Mouse (Mus musculus) spleen, postnatal 10 days (tissue): ENCODE measurements around the gene St6galnac6.

Experiments
- DNase-seq, 2 experiments: peaks; one replicate each; pipeline ENCODE4 v3.0.0; 2021 to 2022; ENCODE audit warnings: low spot score in 2 of 2

The St6galnac6 gene

DNA sequence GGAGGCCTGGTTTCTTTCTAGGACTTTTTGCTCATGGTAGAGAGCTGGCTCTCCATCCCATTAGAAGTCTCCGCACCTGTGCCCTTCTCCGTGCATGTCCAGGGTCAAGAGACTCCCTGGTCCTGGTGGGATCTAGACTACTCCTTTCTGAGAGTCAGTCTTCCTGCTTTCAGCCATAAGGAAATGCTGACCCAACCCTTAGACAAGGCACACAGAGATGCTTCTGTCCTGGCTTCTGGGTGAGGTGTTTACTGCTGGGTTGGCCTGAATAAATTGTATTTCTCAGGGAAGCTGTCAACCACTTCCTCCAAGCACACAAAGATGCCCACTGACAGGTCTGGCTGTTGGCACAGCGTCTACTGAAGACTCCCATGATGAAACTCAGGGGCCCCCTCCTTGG lies at the start of gene St6galnac6:
Gene St6galnac6, plus strand, starts transcription at position 301 of the 400 bp plus-strand sequence.
- DNase-seq = no peak

DNA sequence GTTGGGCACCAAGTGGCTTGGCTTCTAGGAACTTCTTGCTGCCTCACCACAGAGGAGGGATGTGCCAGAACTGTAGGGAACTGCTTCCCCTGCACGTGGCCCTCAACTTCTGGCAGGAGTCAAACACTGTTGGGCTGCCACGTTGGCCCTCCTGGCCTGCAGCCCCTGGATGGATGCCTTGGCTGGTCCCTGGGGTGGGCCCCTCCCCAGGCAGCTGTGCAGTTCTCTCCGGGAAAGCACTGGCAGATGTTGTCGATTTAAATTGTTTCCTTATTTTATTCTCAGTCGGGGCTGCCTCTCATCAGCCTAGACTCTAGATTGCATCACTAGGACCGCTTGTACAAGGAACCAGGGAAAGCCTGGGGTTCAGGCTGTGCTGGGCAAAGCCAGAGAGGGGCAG lies 49.7 kb upstream of the St6galnac6 start:
- DNase-seq = no peak

DNA sequence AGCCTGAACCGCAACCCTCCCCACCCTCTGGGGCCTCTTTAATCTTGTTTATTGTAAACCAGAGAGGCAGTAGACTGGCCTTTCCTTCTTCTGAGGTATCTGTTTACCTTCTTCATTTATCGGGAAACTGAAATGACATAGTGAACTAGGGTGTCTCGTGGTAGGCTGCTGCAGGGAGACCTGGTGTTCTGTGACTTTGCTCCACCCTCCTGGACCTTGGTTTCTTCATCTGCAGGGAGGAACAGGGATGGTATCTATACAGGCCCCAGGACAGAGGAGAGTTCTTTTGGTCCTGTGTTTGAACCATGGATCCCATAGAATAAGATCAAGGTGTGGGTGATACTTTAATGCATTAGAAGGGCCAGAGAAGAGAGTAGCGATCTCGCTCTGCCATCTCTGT lies 48.3 kb upstream of the St6galnac6 start:
- no peak for DNase-seq

DNA sequence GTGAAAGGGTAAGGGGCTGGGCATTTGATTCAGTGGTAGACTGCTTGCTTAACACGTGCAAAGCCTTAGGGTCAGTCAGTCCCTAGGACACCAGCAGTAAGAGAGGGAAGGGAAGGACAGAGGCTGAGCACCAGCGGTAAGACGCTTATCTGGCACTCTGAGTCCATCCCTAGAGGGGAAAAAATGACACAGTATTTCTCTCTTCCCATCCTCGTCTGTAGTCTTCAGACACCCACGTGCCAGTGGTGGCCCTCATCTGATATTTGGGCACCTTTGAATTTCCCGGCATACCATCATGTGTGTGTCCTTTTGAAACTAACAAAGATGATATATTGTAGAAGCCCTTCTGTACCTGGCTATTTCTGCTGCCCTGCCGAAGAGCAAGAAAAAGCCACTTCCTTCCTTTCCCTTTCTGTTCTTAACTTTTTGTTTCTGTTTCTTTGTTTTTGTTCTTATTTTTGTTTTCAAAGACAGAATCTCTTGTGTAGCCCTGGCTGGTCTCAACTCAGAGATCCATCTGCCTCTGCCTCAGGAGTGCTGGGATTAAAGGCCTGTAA lies 45.8 kb upstream of the St6galnac6 start:
- no peak for DNase-seq

DNA sequence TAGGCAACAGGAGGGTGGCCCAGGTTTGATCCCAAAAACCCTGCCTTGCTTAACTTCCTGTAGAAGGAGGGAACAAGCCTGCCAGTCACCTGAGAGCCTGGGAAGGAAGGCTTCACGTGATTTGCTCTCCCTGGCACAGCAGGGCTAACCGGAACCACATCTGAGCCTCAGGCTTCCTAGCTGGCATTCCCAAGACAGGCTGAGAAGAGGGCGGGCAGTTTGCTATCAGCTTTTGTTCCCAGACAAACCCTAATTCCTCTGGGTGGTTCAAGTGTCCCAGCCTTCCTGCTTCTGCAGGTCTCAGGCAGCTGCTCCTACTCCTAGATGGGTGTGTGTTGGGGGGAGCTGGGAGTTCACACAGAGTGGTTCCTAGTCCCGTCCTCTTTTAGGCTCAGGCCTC lies 44.0 kb upstream of the St6galnac6 start:
- no peak for DNase-seq

DNA sequence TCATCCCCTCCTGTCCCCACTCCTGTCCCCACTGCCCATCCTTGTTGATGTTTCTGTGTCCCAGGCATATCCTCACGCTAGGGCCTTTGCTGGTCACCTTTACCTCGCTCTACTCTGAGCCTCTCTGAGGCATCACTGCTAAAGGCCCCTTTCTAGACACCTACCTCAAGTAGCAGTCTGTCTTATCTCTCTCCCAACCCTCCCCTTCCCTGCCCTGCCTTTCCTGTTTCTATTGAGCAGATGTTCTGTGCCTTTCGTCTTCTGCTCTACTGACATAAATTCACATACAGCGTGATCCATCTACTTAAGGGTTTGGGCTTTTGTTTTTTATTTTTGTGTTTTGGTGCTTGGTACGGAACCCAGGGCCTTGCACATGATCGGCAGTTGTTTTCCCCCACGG lies 43.5 kb upstream of the St6galnac6 start:
- DNase-seq = no peak

DNA sequence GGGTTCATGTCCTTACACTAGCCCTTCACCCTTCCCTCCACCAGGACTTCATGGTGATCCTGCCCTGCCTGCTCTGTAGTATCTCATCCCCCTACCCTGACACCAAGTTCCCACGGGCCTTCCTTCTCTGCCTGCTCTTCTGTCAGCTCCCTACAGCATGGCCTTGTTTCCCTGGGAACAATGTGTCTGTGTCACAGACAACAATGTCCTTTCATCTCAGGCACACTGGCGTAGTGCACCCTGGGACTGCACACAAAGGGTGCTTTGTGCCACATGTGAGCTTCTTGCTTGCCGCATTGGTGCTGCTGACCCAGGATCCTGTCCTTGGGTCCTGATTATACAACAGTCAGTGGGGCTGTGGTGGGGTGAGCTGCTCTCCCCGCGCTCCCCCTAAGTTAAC lies 39.9 kb upstream of the St6galnac6 start:
- DNase-seq = no peak

DNA sequence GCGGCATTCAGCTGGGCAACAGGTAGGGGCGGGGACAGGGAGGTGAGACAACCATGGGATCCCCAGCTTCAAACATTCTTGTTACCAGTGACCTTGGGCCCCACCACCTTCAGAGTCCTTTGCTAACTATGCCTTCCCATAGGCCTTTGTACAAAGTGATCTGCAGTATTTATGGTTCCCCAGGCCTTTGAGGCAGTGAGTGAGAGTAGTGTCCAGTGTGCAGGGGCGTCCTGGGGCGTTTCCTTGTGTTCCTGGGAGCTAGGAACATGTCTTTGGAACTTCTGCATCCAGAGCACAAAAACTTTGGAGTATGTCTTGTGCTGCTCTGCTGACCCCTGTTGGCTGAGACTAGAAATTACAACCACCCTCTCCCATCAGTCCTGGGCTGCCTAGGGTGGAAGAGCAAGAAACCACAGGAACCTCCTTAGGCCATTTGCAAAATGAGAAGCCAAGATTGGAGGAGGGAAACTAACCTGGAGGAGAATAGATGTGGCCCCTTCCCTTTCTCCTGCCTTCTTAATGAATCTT lies 32.9 kb upstream of the St6galnac6 start:
- DNase-seq = peak; percentile 45 to 71

DNA sequence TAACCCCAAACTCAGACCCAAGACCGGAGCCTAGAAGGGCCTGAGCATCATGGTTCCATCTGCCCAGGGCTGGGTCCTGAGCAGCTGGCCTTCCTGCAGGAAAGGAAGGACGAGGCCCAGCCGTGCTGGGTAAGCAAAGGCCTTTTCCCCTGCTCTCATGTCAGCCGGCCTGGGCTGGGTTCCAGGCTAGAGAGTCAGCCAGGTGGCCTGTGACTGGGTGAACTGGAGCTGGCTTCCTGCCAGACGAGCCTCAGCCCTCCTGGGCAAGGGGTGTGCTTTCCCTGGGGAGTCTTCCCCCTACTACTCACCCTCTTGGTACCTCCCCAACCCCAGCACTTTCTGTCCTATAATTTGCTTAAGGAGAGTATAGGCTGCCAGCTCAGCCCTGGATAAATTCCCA lies 31.4 kb upstream of the St6galnac6 start:
- DNase-seq = no peak

DNA sequence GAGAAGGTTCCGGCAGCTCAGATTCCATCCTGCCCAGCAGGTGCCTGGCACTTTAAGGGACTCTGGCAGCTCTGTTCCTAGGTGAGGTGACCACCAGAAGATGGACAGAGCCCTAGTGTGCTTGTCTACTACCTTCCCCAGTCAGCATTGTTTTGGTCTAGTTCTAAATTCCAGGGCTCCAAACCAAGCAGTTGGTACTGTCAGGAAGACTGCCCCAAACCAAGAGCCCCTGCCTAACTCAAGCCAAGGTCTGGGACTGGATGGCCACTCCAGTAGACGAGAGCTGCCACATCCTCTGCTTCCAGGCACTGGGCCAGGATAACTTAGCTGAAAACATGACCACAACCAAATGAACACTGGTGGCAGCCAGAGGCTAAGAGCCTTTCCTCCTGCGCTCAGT lies 30.6 kb upstream of the St6galnac6 start:
- DNase-seq = no peak

DNA sequence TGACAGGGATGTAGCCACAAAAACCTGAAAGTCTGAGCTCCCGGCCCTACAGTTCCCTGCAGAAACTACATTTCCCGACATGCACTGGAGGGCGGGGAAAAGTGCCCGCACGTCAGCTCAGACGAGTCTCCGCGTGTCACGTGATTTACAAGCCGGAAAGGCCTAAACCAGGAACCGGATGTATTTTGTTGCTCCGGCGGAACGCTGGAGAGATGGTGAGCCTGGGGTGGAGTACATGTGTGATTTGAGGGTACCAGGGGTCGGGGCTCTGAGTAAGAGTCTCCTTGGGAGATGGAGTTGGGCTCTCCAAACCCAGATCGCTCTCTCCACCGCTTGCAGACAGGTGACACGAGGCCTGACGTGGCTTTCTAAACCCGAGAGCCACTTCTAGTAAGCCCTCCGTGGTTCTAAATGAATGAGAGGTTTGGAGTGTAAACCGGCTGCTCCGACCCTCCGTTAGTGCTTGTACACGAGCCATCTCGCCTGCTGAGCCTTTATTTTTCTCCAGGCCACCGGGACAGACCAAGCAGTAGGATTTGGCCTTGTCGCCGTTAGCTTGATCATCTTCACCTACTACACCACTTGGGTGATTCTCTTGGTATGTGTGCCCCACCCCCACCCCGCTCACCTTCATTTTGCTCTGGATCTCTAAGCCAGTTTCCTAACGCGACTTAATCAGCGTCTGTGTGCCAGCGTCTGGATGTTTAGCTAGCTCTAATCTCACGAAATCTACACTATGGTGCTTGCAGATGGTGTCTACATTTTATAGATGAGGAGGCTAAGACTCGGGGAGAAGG lies 28.6 kb upstream of the St6galnac6 start, which contains the start of gene Dpm2:
Gene Dpm2, plus strand, starts transcription at position 161 of the 797 bp plus-strand sequence.
- DNase-seq = peak; percentile 78 to 93

DNA sequence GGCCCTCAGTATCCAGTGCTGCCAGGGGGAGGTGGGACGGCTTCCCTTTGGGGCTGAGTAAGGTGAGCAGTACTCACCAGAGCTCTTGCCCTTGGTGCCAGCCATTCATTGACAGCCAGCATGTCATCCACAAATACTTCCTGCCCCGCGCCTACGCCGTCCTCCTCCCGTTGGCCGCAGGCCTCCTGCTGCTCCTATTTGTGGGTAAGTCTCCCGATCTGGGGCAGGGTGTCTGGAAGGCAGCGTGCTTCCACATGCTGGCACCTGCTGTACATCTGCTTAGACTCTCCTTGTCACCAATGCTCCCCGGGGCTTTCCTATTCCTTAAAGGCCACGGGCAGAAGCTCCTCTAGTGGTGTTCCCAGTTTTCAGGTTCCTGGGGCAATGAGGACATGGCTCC lies 27.3 kb upstream of the St6galnac6 start:
- DNase-seq = no peak

DNA sequence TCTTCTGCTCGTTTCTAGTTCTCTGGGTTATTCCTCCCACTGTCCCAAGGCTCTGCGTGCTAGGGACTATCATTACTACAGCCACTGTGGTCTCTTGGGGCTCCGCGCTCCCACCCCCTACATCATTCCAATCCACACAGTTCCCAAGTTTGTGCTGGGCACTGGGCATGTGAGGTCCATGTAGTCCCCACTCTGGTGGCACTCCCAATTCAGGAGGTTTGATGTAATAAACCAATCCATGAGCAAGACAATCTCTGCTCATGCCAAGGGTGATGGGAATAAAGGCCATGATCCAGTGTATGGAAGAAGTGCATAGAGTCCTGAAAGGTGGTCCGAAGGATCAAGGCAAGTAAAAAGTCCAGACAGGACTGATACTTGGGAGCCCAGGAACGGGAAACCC lies 25.0 kb upstream of the St6galnac6 start, which contains the start of gene Pip5kl1:
Gene Pip5kl1, plus strand, starts transcription at position 301 of the 400 bp plus-strand sequence.
- DNase-seq = no peak

DNA sequence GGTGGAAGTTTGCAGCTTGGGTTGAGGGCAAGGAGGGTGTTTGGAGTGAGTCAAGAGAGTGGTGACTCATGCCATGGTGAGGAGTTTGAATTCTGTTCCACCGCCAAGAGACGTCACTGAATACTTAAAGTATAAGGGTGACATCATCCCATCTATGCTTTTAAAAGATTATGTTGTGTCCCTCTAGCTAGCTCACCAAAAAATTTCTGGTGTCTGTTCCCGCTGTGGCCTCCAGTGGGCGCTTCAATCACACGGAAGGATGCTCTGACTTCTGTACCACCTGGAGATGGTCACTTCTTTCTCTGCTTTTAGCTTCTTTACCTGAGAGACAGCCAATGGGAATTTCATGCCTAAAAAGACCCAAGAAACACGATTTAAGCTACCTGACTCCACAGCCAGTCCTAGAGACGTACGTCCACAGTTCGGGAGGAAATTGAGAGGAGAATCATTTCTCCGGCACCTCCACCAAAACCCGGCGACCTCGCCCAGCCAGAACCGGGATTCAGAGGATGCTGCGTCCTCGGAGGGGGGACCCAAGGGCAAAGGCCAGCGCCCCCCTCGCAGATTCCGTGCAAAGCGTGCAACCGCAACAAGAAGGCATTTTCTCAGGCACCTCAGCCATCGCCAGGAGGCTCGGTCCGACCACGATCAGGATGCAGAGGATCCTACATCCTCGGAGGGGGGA lies 24.5 kb upstream of the St6galnac6 start:
- peak; percentile 45 to 76 for DNase-seq

DNA sequence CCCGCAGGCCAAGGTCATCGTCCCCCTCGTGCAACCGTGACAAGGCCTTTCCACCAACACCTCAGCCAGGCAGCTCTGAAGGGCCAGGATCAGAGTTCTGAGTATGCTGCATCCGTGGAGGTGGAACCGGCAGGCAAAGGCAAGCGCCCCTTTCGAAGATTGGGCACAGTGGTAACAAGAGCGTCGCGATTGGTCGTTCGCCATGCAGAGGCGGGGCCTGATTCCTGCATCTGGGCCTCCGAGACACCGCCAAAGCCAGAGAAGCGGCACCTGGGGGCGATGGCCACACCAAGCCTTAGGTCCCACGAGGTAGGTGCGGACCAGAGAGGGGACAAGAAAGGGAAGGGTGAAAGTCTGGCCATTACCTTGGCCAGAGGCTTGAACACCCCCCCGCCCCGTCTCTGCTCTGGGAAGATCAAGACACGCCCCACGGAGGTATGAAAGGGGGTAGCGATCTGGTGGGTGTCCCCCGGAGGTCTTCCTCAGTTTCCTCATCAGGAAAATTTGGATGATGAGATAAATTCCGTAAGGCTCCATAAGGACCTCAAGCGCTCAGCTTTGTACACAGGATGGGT lies 23.8 kb upstream of the St6galnac6 start, which contains the start of gene 9430097D07Rik:
Gene 9430097D07Rik, minus strand, starts transcription at position 99 of the 575 bp plus-strand sequence.
- peak in 1 of 2 experiments; percentile 67 for DNase-seq

DNA sequence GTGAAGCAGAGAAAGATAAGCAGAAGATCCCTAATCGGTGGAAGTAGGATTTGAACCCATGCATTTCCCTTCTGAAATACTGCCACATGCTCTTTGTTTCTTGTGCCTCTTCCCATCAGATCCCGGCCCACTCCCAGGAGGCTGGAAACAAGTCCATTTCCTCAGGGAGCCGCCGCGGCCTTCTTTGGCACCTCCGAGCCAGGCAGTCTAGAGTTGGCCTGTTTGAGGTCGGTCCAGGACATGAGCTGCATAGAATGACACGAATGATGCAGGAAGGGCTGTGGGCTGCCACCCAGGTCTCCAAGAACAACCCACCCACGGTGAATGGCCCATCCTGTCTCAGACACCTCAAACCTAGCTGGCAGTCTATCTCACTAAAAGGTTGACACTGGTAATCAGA lies 23.0 kb upstream of the St6galnac6 start:
- no peak for DNase-seq

DNA sequence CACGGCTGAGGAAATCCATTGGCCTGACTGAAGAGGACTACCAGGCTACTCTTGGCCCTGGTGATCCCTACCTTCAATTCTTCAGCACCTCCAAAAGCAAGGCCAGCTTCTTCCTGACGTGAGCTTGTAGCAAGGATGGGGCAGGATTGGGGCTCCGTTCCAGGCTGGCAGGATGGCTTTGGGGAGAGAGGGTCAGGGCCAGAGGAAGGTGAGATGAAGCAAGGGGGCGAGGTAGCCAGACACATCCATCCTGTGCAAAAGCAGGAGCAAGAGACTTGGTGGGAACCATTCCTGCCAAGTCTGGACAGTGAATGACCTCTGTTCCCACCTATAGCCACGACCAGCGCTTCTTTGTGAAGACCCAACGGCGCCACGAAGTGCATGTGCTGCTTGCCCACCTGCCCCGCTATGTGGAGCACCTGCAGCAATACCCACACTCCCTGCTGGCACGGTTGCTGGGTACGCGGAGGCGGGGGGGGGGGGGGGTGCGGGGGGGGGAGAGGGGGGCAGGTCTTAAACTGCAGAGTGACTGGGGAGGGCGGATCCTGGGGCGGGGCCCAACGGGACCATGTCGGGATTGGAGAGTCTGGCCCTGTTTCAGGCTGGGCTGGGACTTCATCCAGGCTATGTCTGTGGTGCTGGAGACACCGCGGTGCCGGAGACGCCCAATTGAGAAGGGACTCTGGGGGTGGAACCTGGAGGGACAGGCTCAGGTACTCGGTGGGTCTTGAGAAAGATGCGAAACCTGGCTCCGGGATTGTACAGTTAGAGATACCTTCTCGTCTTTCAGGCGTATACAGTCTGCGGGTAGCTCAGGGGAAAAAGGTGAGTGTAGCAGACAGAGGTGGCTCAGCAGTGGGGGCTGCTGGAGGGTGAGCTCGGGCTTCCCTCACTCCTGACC lies 21.1 kb upstream of the St6galnac6 start:
- no peak for DNase-seq

DNA sequence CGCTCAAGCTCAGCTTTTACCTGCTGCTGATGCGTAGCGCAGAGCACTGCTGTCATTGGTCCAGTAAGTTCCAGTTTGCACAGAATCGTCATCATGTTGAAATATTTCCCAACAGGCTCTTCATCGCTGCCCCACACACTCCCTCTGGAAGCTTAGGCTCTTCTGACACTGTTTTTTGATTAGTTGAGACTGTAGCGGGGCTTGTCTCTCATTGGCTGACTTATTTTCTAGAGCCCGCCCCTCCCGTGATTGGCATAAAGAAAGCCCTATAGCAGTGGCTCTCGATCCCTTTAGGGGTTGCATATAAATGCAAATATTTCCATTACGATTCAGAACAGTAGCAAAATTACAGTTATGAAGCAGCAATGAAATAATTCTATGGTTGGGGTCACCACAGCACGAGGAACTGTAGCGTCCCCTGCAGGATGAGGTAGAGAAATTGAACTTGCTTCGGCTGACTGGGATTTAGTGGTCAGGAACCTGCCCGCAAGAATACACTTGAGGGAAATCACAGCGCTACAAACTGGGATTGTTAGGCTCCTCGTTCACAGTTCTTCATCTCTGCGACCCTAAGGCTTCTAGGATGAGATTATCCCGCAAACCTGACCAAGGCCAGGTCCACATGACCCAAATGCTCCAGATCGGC lies 17.9 kb upstream of the St6galnac6 start:
- peak in 1 of 2 experiments; percentile 53 for DNase-seq

DNA sequence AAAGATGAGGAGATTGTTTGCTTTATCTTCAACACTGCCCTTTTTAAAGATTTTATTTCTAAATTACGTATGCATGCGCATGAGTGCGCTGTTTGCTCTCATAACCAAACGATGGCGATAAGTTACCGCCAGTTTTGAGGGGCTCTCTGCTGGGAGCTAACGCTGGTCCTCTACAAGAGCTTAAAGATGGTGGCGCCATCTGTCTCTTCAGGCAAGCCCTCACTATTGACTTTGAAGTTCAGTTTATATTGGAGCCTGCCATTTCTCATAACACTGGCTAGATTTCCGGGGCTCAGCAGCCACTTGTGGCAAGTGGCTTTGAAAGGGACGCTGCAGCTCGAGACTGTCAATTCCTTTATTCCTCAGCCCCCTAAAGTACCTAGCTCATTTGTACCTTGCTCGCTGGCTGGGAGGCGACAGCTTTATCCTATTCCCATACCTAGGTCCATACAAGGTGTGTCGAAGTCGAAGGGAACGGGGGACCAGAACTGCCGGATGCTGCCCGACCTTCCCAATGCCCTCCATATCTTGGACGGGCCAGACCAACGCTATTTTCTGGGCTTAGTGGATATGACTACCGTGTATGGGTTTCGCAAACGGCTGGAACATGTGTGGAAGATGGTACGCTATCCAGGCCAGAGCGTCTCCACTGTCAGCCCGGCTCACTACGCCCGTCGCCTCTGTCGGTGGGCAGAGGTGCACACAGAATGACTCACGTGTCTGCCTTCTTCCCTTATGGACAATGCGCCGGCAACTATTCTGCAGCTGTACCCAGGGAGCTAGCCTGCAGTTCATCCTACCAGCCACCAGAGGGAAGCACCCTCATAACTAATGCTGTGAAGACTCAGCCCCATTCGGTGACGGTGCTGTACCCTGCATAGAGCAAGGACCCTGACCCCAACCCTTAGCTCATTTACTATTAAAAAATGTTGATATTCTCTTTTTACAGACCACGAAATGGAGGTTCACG lies 16.4 kb upstream of the St6galnac6 start:
- DNase-seq = peak; percentile 66 to 83
